Mouse (Mus musculus): Measurements from ENCODE around the gene Gpx2.

Gpx2 gene

GRCm38 (mm10) chr12:76795350-76795749 is at the start of gene Gpx2:
Gene Gpx2 (minus strand): TSS chr12:76795554.
- no peak for DNase-seq (ENCODE audit: low spot score)

- no peak for DNase-seq (ENCODE audit: low spot score)
These were observed 49.1 kb upstream of the Gpx2 start for GRCm38 (mm10) chr12:76844346-76845061.

- no peak for DNase-seq (ENCODE audit: low spot score)
These were observed 44.7 kb upstream of the Gpx2 start for GRCm38 (mm10) chr12:76840081-76840480.

- no peak for DNase-seq (ENCODE audit: low spot score)
These were observed 43.9 kb upstream of the Gpx2 start for GRCm38 (mm10) chr12:76839298-76839697.

GRCm38 (mm10) chr12:76837844-76838650 is 42.7 kb upstream of the Gpx2 start:
- peak; percentile 35 for DNase-seq (ENCODE audit: low spot score)

GRCm38 (mm10) chr12:76837101-76837843 is 41.9 kb upstream of the Gpx2 start:
- peak; percentile 96 for DNase-seq (ENCODE audit: low spot score)

- DNase-seq (ENCODE audit: low spot score): peak; percentile 81
These were observed 37.4 kb upstream of the Gpx2 start for GRCm38 (mm10) chr12:76832704-76833103.

- no peak for DNase-seq (ENCODE audit: low spot score)
These were observed 29.9 kb upstream of the Gpx2 start for GRCm38 (mm10) chr12:76825283-76825682.

- DNase-seq (ENCODE audit: low spot score): peak; percentile 27
These were observed 27.3 kb upstream of the Gpx2 start, which contains the start of gene Rab15 for GRCm38 (mm10) chr12:76822651-76823041. Gene Rab15 (minus strand): TSS chr12:76822908.

GRCm38 (mm10) chr12:76822002-76822650 is 26.8 kb upstream of the Gpx2 start:
- peak; percentile 45 for DNase-seq (ENCODE audit: low spot score)

- DNase-seq (ENCODE audit: low spot score): no peak
These were observed 25.3 kb upstream of the Gpx2 start for GRCm38 (mm10) chr12:76820615-76821014.

GRCm38 (mm10) chr12:76819816-76820215 is 24.5 kb upstream of the Gpx2 start:
- no peak for DNase-seq (ENCODE audit: low spot score)

GRCm38 (mm10) chr12:76818908-76819307 is 23.6 kb upstream of the Gpx2 start:
- no peak for DNase-seq (ENCODE audit: low spot score)

- peak; percentile 51 for DNase-seq (ENCODE audit: low spot score)
These were observed 22.8 kb upstream of the Gpx2 start for GRCm38 (mm10) chr12:76818120-76818519.

GRCm38 (mm10) chr12:76817176-76817575 is 21.8 kb upstream of the Gpx2 start:
- DNase-seq (ENCODE audit: low spot score): no peak

GRCm38 (mm10) chr12:76816720-76817119 is 21.4 kb upstream of the Gpx2 start:
- DNase-seq (ENCODE audit: low spot score): no peak

GRCm38 (mm10) chr12:76814120-76814519 is 18.8 kb upstream of the Gpx2 start:
- DNase-seq (ENCODE audit: low spot score): no peak

- DNase-seq (ENCODE audit: low spot score): no peak
These were observed 18.2 kb upstream of the Gpx2 start for GRCm38 (mm10) chr12:76813543-76813942.

GRCm38 (mm10) chr12:76811006-76811405 is 15.7 kb upstream of the Gpx2 start:
- no peak for DNase-seq (ENCODE audit: low spot score)

GRCm38 (mm10) chr12:76810491-76810890 is 15.1 kb upstream of the Gpx2 start:
- no peak for DNase-seq (ENCODE audit: low spot score)

GRCm38 (mm10) chr12:76807796-76808195 is 12.4 kb upstream of the Gpx2 start:
- DNase-seq (ENCODE audit: low spot score): no peak
